Comparison of ENCODE assay signal across 18 mouse cellular contexts in the genomic region with DNA sequence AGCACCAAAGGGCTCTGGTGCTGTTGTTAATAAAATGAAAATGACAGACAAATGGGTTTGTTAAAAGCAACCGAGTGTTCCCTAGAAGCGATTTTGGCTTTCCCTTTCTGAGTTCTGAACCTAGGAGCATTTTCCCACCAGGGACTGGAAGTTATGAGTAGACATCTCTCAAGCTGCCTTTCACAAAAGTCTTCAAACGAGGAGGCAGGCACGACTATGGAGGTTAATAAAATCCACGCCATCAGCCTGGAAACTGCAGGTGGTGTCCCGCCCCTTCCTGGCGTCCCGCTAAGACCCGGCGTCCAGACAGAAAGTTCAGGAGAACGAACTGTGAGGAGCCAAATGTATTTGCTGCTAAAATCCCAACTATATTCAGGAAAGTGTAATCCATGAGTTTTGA.
DNase-seq lines count a peak whose midpoint lies in the region; ATAC-seq and TF ChIP-seq lines count a peak whose summit lies in the region.
"Had no signal": no experiment of that assay in that cellular context is flagged by ENCODE, and none has a peak within 500 bp of the region (broad histone marks: within the 10 kb centered on the region; RNA-seq: fewer than 3 reads in every experiment).

No protein-coding gene starts in this region.

- H3K9ac ChIP-seq in heart, embryonic 13.5 days: no peak overlapping the region
- no peak overlapping the region for H3K9ac ChIP-seq in neural tube, embryonic 13.5 days
- no peak overlapping the region for H3K9ac ChIP-seq in limb, embryonic 12.5 days (replicated peaks)
- H3K9ac ChIP-seq in stomach, postnatal 0 days (ENCODE audit: low read length): no peak overlapping the region
- H3K9ac ChIP-seq in forebrain, postnatal 0 days: no peak overlapping the region
- H3K9ac ChIP-seq: forebrain, embryonic 15.5 days; liver, embryonic 14.5 days had no signal

- ATAC-seq in heart, embryonic 13.5 days (ENCODE audit: extremely low read depth, insufficient number of reproducible peaks, low FRiP score, low TSS enrichment): no peak
- no peak for ATAC-seq in neural tube, embryonic 13.5 days (ENCODE audit: low read depth)
- no peak for ATAC-seq in limb, embryonic 12.5 days (ENCODE audit: insufficient number of reproducible peaks, insufficient read depth, low FRiP score, low TSS enrichment, low read depth)
- ATAC-seq in stomach, postnatal 0 days (ENCODE audit: low FRiP score, low TSS enrichment): no peak
- no peak for ATAC-seq in forebrain, postnatal 0 days
- ATAC-seq: forebrain, embryonic 15.5 days had no signal

- no peak overlapping the region for H3K4me3 ChIP-seq in heart, embryonic 13.5 days
- no peak overlapping the region for H3K4me3 ChIP-seq in heart, embryonic 10.5 days
- H3K4me3 ChIP-seq in neural tube, embryonic 13.5 days: no peak overlapping the region
- peak overlapping the region; percentile 11; the same call in 1 of the 2 replicates for H3K4me3 ChIP-seq in limb, embryonic 12.5 days (replicated peaks)
- H3K4me3 ChIP-seq in stomach, postnatal 0 days (ENCODE audit: low read depth, low read length): no peak overlapping the region
- H3K4me3 ChIP-seq in forebrain, postnatal 0 days (ENCODE audit: low read depth, low read length): no peak overlapping the region
- H3K4me3 ChIP-seq: erythroblast, embryonic 14.5 days; forebrain, embryonic 15.5 days; myocyte had no signal

- 86% methylated on average over 11 of the region's 11 CpGs for WGBS in heart, embryonic 13.5 days
- 82% methylated on average over 11 of the region's 11 CpGs for WGBS in heart, embryonic 10.5 days
- 69% methylated on average over 11 of the region's 11 CpGs for WGBS in neural tube, embryonic 13.5 days
- WGBS in limb, embryonic 12.5 days: 16% methylated on average over 11 of the region's 11 CpGs
- 69% methylated on average over 11 of the region's 11 CpGs for WGBS in stomach, postnatal 0 days
- 79% methylated on average over 11 of the region's 11 CpGs for WGBS in forebrain, postnatal 0 days

- H3K9me3 ChIP-seq in heart, embryonic 13.5 days: peaks cover 5% of the 10 kb centered on the region; the same call in 1 of the 2 replicates
- no peaks in the 10 kb centered on the region for H3K9me3 ChIP-seq in heart, embryonic 10.5 days
- H3K9me3 ChIP-seq in neural tube, embryonic 13.5 days: no peaks in the 10 kb centered on the region
- H3K9me3 ChIP-seq in limb, embryonic 12.5 days: peaks cover 7% of the 10 kb centered on the region
- no peaks in the 10 kb centered on the region for H3K9me3 ChIP-seq in stomach, postnatal 0 days (ENCODE audit: control insufficient read depth, low read length)
- H3K9me3 ChIP-seq in forebrain, postnatal 0 days (ENCODE audit: low read length): no peaks in the 10 kb centered on the region
- H3K9me3 ChIP-seq: forebrain, embryonic 15.5 days had no signal

- TF ChIP-seq EP300 in stomach, postnatal 0 days (optimal IDR thresholded peaks at IDR 0.05): no peak

- no peak overlapping the region for H3K4me2 ChIP-seq in heart, embryonic 13.5 days
- H3K4me2 ChIP-seq in neural tube, embryonic 13.5 days: no peak overlapping the region
- H3K4me2 ChIP-seq in limb, embryonic 12.5 days: peak overlapping the region; percentile 48
- no peak overlapping the region for H3K4me2 ChIP-seq in stomach, postnatal 0 days (replicated peaks; ENCODE audit: low read depth)
- no peak overlapping the region for H3K4me2 ChIP-seq in forebrain, postnatal 0 days (ENCODE audit: low read depth)
- H3K4me2 ChIP-seq: forebrain, embryonic 15.5 days; heart, embryonic 11.5 days had no signal

- no peaks in the 10 kb centered on the region for H3K27me3 ChIP-seq in heart, embryonic 13.5 days (replicated peaks)
- no peaks in the 10 kb centered on the region for H3K27me3 ChIP-seq in heart, embryonic 10.5 days (ENCODE audit: insufficient read depth, poor library complexity, severe bottlenecking)
- 0 out of 2 replicates have a peak, but pooled peaks cover 8% of the 10 kb centered on the region for H3K27me3 ChIP-seq in neural tube, embryonic 13.5 days
- H3K27me3 ChIP-seq in limb, embryonic 12.5 days: no peaks in the 10 kb centered on the region
- no peaks in the 10 kb centered on the region for H3K27me3 ChIP-seq in stomach, postnatal 0 days (ENCODE audit: control insufficient read depth, insufficient read depth, low read length)
- no peaks in the 10 kb centered on the region for H3K27me3 ChIP-seq in forebrain, postnatal 0 days (ENCODE audit: insufficient read depth, low read length)
- H3K27me3 ChIP-seq: forebrain, embryonic 15.5 days had no signal

- H3K36me3 ChIP-seq in heart, embryonic 13.5 days: no peaks in the 10 kb centered on the region
- H3K36me3 ChIP-seq in heart, embryonic 10.5 days: no peaks in the 10 kb centered on the region
- no peaks in the 10 kb centered on the region for H3K36me3 ChIP-seq in neural tube, embryonic 13.5 days
- no peaks in the 10 kb centered on the region for H3K36me3 ChIP-seq in limb, embryonic 12.5 days
- no peaks in the 10 kb centered on the region for H3K36me3 ChIP-seq in stomach, postnatal 0 days (ENCODE audit: control insufficient read depth, insufficient read depth, low read length)
- no peaks in the 10 kb centered on the region for H3K36me3 ChIP-seq in forebrain, postnatal 0 days (ENCODE audit: insufficient read depth)
- H3K36me3 ChIP-seq: forebrain, embryonic 15.5 days had no signal

- H3K4me1 ChIP-seq in heart, embryonic 13.5 days: peaks cover 17% of the 10 kb centered on the region
- H3K4me1 ChIP-seq in heart, embryonic 10.5 days: peaks cover 12% of the 10 kb centered on the region
- H3K4me1 ChIP-seq in neural tube, embryonic 13.5 days (replicated peaks): peaks cover 30% of the 10 kb centered on the region
- peaks cover 54% of the 10 kb centered on the region for H3K4me1 ChIP-seq in limb, embryonic 12.5 days (replicated peaks)
- no peaks in the 10 kb centered on the region for H3K4me1 ChIP-seq in stomach, postnatal 0 days (replicated peaks; ENCODE audit: control insufficient read depth, insufficient read depth)
- no peaks in the 10 kb centered on the region for H3K4me1 ChIP-seq in forebrain, postnatal 0 days (ENCODE audit: insufficient read depth)

- no peak for DNase-seq in heart, embryonic 10.5 days (ENCODE audit: low spot score)
- DNase-seq in neural tube, embryonic 10.5 days (ENCODE audit: extremely low spot score, low spot score): no peak
- DNase-seq in stomach, postnatal 0 days (ENCODE audit: low spot score): no peak
- no peak for DNase-seq in forebrain, postnatal 0 days
- no peak for DNase-seq in frontal cortex, postnatal 36 days (ENCODE audit: low spot score in 2 of 2)
- DNase-seq: adrenal gland, postnatal 25 days; cerebellum, adult 2 months; gastrocnemius, postnatal 25 days; right cerebral cortex, adult 18-20 months had no signal

- peak overlapping the region; percentile 32; the same call in 1 of the 2 replicates for H3K27ac ChIP-seq in heart, embryonic 13.5 days (replicated peaks)
- H3K27ac ChIP-seq in heart, embryonic 10.5 days: no peak overlapping the region
- 0 out of 2 replicates have a peak overlapping the region, but pooled peaks have one; percentile 49 for H3K27ac ChIP-seq in neural tube, embryonic 13.5 days (replicated peaks)
- peak overlapping the region; percentile 86 for H3K27ac ChIP-seq in limb, embryonic 12.5 days
- H3K27ac ChIP-seq in stomach, postnatal 0 days (replicated peaks): peak overlapping the region; percentile 78
- H3K27ac ChIP-seq in forebrain, postnatal 0 days (ENCODE audit: low read depth, low read length): no peak overlapping the region
- H3K27ac ChIP-seq: forebrain, embryonic 15.5 days; hindbrain, postnatal 0 days; liver, embryonic 14.5 days had no signal

- TF ChIP-seq CTCF in stomach, postnatal 0 days (IDR thresholded peaks at IDR 0.05; ENCODE audit: low read depth): no peak
- no peak for TF ChIP-seq CTCF in forebrain, postnatal 0 days (IDR thresholded peaks at IDR 0.05; ENCODE audit: low read depth)

Comparison
In these comparisons a context has a peak if more than half of its experiments do, and no peak if none do; other contexts are left out.
1. H3K27ac ChIP-seq: peak in heart, embryonic 13.5 days (single experiment), neural tube, embryonic 13.5 days (single experiment), limb, embryonic 12.5 days (single experiment) and stomach, postnatal 0 days (single experiment); none in heart, embryonic 10.5 days (single experiment) and forebrain, postnatal 0 days (single experiment).